Mouse (Mus musculus) ES-Bruce4 (cell line): ENCODE data around the gene Rab8a.

Experiments used
- CTCF ChIP-seq: IDR thresholded peaks from one replicate; pipeline ENCODE4 v1.8.1; 2011; ENCODE audit warnings: low read depth, low read length
- POLR2A ChIP-seq: IDR thresholded peaks from one replicate; pipeline ENCODE4 v1.8.1; 2011; ENCODE audit warnings: low read length; ENCODE audit not compliant: insufficient read depth

GRCm38 (mm10) chr8:72144345-72144975, 16.5 kb upstream of the Rab8a start:
- no peak for TF ChIP-seq CTCF
- TF ChIP-seq POLR2A: no peak
